Mouse (Mus musculus) ovary, adult 10 weeks (tissue): ENCODE results near the gene Ust. TPM values are rescaled to one million over a fixed set of nuclear protein-coding genes. Genes with fewer than 3 reads are reported as not detected.

ENCODE experiments used
- polyA plus RNA-seq: library from polyadenylated mRNA; stranded (reverse); fragments of 350-450 nt; fragmentation: Illumina TruSeq; extraction: RNeasy Lipid Tissue Mini Kit (QIAGEN cat#74804); gene quantifications from one replicate; pipeline ENCODE4 v1.2.3, GENCODE M21; 2014

Ust gene
- 14.1 TPM for polyA plus RNA-seq

GRCm38 (mm10) chr10:8518141-8519013 is at the start of gene Ust:
TSS of gene Ust (minus strand) at chr10:8518825.

